Mouse (Mus musculus): ENCODE results near the gene Scarf1.
"Not testable (repeated sequence)": the region's sequence is repeated elsewhere in the genome, so short reads cannot be mapped to it uniquely, and the experiment has no call there.

Gene Scarf1

DNA sequence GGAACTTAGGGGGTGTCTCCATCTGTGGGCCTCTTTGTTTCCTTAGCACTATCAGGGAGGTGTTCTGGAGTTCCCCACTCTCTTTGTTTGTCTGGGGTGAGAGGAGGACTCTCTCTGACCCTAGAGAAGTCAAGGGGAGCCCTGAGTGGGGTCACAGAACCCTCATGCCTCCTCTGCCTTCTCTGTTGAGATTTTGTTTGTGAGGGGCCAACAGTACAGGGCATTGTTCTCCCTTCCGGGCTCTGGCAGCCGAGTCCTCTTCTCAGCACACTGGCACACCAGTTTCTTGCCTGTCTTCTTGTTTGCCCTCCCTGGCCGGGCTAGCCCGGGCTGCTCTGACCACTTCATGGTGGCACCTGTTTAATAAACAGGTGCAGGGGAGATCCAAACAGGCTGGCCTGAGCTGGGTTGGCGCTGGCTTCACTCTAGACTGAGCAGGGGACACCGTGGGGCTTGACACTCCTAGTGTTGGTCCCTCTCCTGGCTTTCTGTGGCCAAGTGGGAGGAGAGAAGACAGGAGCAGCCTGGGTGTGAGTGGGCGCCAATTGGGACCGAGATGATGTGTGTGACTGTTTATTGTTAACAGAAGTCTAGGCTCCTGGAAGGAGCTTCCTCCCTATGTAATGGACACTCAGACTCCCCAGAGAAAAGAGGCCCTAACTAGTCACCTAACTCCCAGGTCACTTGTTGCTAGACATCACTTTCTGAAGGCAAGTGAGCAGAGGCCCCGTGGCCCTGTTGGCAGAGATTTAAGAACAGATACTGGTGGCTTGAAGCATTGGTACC is 25.0 kb downstream of the Scarf1 start:
- DNase-seq, result no peak

DNA sequence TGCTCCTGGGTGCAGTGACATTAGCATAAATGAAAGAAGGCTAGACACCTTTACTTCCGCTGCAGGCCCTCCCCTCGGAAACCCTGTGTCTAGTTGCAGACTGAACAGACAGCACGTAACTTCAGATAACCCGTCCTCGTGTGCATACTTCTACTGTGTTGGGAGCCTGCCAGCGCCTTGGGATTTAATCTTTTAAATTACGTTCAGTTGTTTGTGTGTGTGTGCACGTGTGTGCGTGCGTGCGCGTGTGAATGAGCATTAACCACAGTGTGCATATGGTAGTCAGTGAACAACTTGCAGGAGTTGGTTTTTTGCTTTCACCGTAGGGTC is 25.6 kb downstream of the Scarf1 start:
- no peak for DNase-seq

DNA sequence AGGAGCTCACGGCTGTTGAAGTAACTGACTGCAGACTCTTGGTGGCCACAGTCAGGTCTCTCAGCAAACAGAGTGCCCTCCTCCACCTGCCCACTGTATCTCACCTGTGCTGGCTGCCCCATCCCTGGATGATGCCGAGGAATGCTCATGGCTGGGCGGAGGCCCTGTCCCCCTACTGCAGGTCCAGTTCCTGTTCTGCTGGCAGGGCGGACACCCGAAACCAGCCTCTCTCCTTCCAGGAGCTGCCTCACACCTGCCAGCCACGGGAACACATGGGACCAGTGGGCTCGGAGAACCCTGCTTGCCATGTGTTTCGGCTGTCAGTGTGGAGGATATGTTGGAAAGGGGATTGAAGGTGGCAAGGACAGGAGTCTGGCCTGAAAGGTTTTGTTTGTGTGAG is 26.9 kb downstream of the Scarf1 start:
- DNase-seq, result no peak

DNA sequence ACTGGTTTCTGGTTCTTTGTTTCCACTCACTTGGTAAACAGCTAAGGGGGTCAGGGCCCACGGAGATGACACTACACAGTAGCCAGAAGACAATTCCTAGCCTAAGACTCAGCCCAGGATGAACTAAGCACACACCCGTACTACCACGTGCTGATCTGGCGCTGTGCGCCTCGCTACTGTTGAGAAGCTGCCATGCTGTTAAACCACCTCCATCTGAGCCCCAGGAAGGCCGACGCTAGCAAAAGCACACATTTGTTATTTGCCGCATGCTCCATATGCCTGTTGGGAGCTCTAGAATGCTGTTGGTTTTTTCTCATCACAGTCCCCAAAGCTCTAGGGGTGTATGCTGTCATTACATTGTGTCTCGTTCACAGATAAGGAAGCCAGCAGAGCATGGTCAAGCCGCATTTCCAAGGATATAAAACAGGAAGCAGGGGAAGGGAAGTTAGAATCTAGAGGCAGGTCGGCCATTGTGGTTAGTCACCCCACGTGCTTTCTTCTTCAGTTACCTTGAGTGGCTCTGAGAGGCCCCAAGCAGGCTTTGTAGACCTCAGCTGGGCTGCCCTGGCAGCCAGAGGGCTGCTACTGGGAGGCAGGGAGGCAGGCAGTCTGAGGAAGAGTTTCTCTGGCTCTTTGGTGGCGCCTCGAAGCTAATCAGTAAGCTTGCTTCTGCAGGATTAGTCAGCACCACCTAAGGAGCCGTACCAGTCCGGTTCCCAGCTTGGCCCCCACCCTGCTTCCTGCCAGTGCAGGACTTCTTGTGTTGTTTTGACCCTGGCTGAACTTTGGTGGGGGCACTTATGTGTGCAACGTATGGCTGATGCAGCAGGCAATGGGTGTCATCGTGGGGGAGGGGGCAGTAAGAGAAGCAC is 27.6 kb downstream of the Scarf1 start:
- DNase-seq, result no peak

DNA sequence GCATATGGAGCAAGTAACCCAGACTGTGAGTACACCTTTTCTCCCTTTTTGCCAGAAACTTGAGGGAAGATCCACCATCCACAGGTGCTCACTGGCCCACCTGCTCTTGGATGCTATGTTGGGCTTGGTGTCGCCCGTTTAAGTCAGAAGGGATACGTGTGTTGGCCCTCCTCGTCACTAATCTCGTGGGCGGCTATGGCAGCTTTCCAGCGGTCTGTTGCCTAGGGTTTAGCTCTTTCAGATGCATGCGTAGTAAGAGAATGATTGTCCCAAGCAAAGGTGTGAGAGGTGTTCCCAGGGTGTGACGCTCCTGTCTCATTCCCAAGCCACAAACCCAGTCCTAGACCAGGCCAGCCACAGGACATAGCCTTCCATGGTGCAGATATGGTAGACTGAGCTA is 31.4 kb downstream of the Scarf1 start:
- DNase-seq, result no peak

DNA sequence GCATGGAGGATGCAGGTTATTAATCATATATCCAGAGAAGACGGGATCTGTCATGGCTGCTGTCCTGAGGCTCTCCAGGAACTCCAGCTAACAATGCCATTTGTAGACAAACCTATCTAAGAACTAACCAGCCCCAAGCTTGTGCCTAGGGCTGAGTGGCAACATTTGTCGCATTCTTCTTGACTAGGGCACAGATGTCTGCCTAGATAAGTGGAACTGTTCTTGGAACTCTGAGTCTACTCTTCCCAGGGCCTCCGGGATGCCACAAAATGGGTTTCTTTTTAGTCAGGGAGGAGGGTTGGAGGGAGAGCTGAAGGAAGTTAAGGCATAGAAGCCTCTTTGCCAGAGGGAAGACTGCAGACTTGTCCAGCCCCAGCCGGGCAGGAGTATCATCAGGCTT is 32.7 kb downstream of the Scarf1 start:
- DNase-seq, result no peak

DNA sequence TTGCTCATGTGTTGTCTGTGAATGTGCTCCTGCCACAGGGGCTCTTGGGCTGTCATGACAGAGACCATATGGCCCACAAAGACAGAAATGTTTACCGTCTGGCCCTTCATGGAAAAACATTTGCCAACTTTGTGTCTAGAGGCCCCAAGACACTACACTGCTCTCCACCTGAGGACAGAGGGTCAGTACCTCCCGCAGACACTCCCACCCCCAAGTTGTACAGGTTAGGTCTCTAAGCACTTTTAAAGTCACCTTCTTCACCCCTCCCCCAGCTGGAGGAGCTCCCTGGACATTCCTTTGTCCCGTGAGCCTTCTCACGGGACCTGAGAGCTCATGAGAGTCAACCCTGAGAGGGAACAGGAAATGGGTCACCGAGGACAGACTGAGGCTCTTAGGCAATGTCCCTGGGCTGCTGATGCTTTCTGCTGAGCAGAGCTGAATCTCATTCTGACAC is 36.3 kb downstream of the Scarf1 start:
- DNase-seq, result peak; percentile 59

DNA sequence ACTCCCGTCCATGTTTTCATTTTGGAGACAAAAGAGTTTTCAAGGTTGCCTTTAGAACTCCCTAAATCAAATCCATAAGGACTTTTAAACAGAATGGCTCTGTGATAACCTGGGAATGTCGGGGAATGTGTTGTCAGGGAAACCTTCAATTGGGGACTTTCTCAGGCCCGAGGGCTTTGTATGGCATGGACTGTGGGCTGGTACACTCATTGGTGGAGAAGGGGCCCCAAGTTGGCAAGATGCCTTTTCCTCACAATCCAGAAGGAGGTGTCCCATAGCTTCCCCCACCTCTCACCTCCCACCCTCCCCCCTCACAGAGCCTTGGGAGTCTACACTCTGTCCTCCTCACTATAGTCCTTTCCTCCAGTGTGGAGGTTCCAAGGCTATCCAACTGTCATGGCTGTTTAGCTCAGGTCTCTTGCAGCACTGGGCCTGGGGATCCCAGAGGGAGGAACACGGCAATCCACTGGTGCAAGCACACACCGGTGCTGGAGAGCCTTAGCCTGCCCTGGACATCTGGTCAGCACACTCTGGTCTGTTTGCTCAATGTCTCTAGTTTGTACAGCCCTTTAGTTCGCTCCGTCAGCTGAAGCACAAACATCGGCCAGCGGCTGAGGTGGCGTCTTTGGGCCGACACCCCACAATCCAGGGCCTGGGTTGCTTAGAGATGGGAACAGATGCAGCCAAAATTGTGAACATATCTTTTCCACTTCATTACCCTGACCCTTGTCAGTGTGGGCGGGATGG is 37.0 kb downstream of the Scarf1 start:
- no peak for DNase-seq

DNA sequence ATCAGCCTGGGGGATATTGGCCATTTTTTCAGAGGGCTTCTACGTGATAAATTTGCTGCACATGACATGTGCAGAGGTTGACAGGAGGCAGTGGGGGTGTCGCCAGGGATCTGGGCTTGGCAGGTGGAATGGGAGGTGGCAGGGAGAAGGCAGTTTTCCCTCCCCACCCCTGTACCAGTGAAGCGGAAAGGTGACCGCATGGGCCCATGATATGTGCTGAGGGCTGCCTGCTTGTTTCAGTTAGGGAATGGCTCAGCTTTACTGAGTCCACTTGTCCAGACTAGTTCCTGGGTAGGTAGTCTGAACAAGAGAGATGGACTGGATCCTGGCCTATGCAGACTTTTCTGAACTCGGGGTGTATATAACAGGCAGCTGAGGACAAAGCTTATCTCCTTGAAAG is 38.0 kb downstream of the Scarf1 start:
- peak; percentile 69 for DNase-seq

DNA sequence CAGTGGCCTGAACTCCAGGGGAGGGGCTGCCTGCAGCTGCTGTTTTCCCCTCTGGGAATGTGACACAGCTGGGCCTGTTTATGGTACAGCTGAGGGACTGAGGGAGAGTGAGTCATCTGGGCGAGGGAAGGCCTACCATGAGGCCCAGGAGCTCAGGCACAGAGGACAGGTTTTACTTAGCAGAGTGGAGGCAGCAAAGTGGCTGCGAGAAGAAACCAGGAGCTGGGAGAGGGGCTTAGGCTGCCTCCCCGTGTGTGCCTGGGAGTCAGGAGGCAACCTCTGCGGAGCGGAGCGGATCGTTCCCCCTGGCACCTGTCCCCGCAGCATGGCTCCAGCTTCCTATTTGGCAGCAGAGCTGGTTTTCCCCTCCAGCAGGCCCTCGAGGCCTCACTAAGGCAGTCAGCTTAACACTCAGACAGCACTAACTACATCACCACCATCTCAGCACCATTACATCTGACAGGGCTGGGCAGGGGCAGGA is 38.7 kb downstream of the Scarf1 start:
- no peak for DNase-seq

DNA sequence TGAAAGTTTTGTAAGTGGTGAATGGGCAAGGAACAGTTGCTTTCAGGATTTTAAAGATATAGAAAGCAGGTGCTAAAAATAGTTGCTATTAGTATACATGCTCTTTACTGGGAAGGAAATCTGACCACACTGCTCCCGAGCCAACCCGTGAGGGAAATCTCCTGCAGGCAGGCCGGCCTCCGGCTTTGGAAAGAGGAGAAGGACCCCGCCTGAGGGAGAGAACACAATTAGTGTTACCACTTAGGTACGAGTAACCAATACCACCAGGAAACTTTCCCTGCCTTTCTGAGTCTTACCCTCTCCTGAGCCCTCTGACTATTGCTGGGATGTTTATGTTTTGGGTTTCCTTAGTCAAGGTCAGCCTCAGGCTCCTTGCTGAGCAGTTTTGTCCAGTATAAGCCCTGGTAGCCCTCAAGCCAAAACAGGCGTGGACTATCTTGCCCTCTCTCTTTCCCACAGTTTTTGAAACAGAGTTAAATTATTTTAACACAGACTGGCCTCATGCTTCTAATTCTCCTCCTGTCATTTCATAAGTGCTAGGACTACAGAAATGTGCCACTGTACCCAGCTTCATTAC is 39.7 kb downstream of the Scarf1 start:
- no peak for DNase-seq

DNA sequence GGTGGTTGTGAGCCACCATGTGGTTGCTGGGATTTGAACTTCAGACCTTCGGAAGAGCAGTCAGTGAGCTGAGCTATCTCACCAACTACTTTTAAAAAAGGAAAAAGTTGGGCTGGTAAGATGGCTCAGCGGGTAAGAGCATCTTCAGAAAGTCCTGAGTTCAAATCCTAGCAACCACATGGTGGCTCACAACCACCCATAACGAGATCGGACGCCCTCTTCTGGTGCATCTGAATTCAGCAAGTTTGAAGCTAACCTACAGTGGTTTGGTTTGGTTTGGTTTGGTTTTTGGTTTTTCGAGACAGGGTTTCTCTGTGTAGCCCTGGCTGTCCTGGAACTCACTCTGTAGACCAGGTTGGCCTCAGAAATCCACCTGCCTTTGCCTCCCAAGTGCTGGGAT is 42.7 kb downstream of the Scarf1 start:
- DNase-seq, result not testable (repeated sequence)

DNA sequence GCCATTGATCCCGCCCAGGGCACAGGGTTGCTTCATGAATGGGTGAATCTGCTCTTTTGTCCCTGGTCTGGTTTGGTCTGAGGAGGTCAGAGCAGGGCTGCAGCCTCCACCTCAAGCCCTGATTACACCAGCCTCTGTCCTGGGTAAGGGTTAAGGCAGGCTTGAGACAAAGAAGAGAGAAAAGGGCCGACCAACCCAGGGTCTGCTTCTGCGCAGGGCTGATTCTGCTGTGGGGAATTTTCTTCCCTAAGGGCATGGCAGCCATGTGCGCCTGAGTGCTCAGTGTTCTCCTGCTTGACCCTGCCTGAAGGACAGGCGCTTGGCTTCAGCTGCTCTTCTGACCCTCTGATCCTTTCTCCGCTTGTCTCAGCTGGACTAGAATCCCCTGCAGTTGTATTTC is 43.8 kb downstream of the Scarf1 start:
- DNase-seq, result no peak

DNA sequence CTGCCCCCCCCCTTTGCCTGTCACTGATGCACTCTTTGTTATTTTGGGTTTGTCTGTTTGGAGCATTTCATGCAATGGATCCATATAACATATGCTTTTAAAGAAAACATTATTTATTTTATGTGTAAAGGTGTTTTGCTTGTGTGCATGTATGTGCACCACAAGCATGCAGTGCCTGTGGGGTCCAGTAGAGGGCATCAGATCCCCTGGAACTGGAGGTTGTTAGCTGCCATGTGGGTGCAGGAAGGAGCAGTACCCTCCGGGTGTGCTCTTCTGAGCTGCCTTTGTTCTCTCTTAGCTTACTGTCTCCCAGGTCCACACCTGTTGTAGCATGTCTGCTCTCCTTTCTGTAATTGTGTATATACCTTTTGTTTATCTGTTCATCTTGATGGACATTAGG is 44.8 kb downstream of the Scarf1 start:
- no peak for DNase-seq

DNA sequence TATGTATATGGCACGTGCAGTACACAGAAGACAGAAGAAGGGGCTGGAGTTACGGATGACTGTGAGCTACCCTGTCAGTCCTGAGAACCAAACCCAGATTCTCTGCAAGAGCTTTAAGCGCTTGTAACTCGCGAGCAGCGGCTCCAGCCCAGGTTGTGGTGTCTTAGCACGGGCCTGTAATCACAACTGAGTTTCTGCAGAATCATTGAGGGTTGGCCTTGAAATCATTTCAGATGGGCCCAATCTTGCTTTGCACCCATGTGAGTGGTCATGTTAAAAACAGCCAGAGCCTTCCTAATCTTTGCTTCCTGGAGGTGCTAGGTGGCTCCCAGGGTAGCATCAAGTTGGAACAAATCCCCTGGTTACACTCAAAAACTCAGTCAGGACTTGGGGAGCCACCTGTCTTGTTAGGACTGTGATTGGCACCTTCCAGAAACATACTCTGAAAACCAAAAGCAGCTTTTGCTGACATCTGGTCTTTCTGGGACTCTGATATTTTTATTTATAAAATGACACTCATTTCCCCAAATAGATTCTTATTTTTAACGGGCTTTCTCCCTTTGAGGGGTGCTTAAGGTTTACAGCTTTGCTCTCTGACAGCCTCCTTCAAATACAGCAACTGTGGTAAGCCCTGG is 46.6 kb downstream of the Scarf1 start:
- DNase-seq, result no peak

DNA sequence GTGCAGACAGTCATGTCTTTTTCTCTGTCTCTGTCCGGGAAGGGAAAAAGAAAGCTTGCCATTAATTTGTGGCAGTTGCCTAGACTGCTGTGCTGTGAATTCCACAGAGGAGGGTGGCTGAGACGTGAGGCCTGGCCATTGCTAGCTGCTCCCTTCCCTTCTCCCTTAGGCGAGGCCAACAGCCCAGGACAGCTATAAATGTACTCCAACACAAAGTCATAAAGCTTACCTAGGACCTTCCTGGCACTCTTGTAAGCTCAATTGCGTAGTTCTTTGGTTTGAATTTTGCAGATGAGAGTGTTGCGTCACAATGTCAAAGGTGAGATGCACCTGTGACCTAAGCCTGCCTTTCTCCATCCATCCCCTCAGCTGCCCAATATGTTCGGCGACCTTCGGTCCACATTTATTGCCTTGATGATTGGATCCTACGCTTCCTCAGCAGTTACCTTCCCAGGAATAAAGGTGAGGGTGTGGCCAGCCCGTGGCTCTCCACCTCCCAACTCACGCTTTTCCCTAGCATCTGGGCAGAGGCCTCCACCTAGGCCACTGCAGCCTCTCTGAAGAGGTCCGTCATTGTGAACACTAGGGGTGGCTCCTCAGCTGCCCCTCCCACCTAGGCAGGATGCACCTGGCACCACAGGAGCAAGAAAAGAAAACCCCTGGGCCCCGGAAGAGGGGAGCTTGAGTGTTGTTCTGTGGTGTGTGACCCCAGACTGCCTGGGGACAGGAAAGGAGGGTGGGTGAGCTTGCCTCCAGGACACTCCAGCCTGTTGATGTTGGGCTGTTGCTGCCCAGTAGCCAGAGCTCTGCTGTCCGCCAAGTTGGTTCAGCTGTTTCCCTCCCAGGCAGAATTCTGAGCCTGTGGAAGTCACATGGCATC is 47.4 kb downstream of the Scarf1 start:
- no peak for DNase-seq

DNA sequence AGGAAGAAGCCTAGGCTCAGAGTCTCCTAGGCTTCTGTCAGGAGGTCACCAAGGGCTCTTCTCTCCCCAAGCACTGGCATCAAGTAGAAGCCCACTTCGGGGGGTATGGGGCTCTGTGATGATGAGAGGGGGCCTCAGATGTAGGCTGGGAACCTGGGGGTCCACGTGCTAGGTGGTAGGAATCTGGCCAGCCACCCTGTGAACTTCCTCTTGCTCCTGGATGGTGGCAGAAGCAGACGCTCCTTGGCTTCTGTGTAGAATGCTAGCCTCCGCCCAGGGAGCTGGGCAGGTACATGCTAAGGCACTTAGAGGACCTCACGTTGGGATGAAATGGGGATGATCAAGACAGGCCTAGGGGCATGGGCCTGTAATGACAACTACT is 48.1 kb downstream of the Scarf1 start:
- DNase-seq, result no peak

DNA sequence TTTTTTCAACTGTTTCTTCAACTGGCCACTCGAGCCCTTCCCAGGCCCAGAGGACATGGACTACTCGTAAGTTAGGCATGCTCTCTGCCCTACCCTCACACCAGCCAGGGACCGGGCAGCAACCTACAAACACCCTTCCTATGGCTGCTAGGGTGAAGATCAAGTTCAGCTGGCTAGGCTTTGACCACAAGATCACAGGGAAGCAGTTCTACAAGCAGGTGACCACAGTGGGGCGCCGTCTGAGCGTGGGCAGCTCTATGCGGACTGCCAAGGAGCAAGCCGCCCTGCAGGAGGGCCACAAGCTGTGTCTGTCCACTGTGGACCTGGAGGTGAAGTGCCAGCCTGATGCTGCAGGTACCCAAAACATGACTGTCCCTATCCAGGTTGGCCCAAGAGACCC is 49.5 kb downstream of the Scarf1 start:
- DNase-seq, result no peak

DNA sequence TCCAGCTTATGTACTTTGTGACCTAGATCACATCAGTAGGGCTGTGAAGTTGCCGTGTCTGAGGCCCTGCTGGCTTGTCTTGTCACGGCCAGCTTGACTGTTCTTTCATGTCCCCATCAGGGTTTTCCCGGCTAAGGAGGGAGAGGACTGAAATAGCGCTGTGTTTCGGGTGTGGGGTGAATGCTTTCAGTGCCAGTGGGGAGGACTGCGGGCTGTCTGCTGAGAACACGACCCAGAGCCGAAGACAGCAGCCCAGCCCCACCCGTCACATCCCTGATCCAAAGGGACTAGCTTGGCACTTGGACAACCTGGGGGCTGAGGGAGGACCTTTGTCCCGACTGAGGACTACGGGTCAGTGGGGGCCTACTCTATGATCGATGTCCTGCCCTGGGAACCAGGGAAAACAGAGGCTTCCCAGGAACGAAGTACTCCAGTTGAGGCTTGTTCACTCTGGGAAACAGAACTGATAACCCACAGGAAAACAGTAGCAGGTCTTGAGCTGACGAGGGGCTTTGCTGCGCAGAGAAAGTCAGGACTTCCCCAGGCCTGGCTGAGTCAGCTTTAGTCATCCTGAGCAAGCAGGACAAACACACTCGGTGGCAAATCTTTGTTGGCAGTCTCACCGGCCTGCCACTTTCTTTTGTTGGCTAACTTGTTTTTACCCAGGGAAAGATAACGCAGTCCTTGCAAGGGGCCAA is 50.7 kb downstream of the Scarf1 start:
- DNase-seq, result no peak

DNA sequence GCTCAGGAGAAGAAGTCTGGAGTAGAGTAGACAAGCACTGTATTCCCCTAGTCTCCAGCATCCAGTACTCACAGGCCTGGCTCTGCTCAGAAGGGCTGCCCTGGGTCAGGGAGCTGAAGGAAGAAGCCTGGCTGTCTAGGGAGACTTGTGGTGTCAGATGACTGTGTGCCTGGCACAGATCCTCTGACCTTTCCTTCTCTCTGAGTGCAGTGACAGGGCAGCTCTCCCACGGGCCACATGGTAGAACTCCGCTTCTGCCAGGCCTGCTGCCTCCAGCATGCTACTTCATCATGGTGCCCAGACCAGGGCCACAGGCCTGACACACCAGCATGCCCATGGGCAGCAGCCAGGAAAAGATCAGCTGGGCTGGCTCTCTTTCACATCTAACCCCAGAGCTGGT is 52.5 kb downstream of the Scarf1 start:
- no peak for DNase-seq
